Mouse (Mus musculus) gastrocnemius, adult 18-20 months (tissue): ENCODE data around the gene Ppil4. TPM values are rescaled to one million over a fixed set of nuclear protein-coding genes. Genes with fewer than 3 reads are reported as not detected.

ENCODE experiments used
- DNase-seq: peaks from one replicate; pipeline ENCODE4 v3.0.0; 2021; ENCODE audit warnings: low spot score
- total RNA-seq, 2 experiments: library from RNA; stranded (reverse); gene quantifications; 2 replicates each; pipeline ENCODE4 v1.2.3; 2021

The Ppil4 gene
- total RNA-seq, 2 experiments from 2014 or later, result 10.5 to 11.9 TPM

GRCm38 (mm10) chr10:7821981-7822380, 29.3 kb downstream of the Ppil4 start:
- DNase-seq, result no peak

GRCm38 (mm10) chr10:7824663-7825280, 32.1 kb downstream of the Ppil4 start:
- no peak for DNase-seq

- DNase-seq, result no peak
Measured at GRCm38 (mm10) chr10:7825281-7825665, 32.6 kb downstream of the Ppil4 start.

- DNase-seq, result no peak
Measured at GRCm38 (mm10) chr10:7826106-7826505, 33.4 kb downstream of the Ppil4 start.

- DNase-seq, result no peak
Measured at GRCm38 (mm10) chr10:7832171-7832676, 39.5 kb downstream of the Ppil4 start, which contains the start of gene Zc3h12d. TSS of gene Zc3h12d (plus strand) at chr10:7832470.

GRCm38 (mm10) chr10:7833377-7834165, 40.9 kb downstream of the Ppil4 start:
- no peak for DNase-seq

GRCm38 (mm10) chr10:7834671-7835225, 42.1 kb downstream of the Ppil4 start:
- DNase-seq, result no peak

GRCm38 (mm10) chr10:7836902-7837301, 44.2 kb downstream of the Ppil4 start:
- DNase-seq, result no peak

GRCm38 (mm10) chr10:7837446-7837845, 44.8 kb downstream of the Ppil4 start:
- DNase-seq, result no peak

GRCm38 (mm10) chr10:7838036-7838435, 45.3 kb downstream of the Ppil4 start:
- peak; percentile 30 for DNase-seq

GRCm38 (mm10) chr10:7838874-7839421, 46.3 kb downstream of the Ppil4 start:
- no peak for DNase-seq

GRCm38 (mm10) chr10:7839551-7840352, 47.1 kb downstream of the Ppil4 start:
- peak; percentile 58 for DNase-seq

GRCm38 (mm10) chr10:7840353-7840733, 47.7 kb downstream of the Ppil4 start:
- no peak for DNase-seq

- DNase-seq, result peak; percentile 35
Measured at GRCm38 (mm10) chr10:7840785-7841184, 48.1 kb downstream of the Ppil4 start.

GRCm38 (mm10) chr10:7841571-7842080, 48.9 kb downstream of the Ppil4 start:
- DNase-seq, result peak; percentile 85

GRCm38 (mm10) chr10:7843181-7843580, 50.5 kb downstream of the Ppil4 start:
- no peak for DNase-seq

GRCm38 (mm10) chr10:7844161-7844560, 51.5 kb downstream of the Ppil4 start:
- no peak for DNase-seq

GRCm38 (mm10) chr10:7845136-7845535, 52.4 kb downstream of the Ppil4 start:
- peak; percentile 40 for DNase-seq

GRCm38 (mm10) chr10:7845991-7846390, 53.3 kb downstream of the Ppil4 start:
- no peak for DNase-seq

- no peak for DNase-seq
Measured at GRCm38 (mm10) chr10:7847166-7847605, 54.5 kb downstream of the Ppil4 start.

GRCm38 (mm10) chr10:7851891-7852290, 59.2 kb downstream of the Ppil4 start:
- no peak for DNase-seq
